Mouse (Mus musculus) layer of hippocampus, adult 2 months (tissue): ENCODE data around the gene Get4. TPM values are rescaled to one million over a fixed set of nuclear protein-coding genes. Genes with fewer than 3 reads are reported as not detected.

ENCODE experiments used
- DNase-seq, 2 experiments: peaks; one replicate each; pipeline ENCODE4 v3.0.0; 2022; ENCODE audit warnings: low spot score in 2 of 2
- H3K27ac ChIP-seq: fragments of 200-600 bp; 2 replicates; pipeline ENCODE4 v1.8.1; 2022
- H3K4me3 ChIP-seq: fragments of 200-600 bp; 2 replicates; pipeline ENCODE4 v1.8.1; 2022; ENCODE audit warnings: mild to moderate bottlenecking
- CTCF ChIP-seq: fragments of 200-600 bp; conservative IDR thresholded peaks from 2 replicates; pipeline ENCODE4 v1.8.1; 2022; ENCODE audit warnings: antibody characterized with exemption, mild to moderate bottlenecking, moderate library complexity
- total RNA-seq, 2 experiments: library from RNA; stranded (reverse); gene quantifications; 2 replicates each; pipeline ENCODE4 v1.2.3; 2021

The Get4 gene
- total RNA-seq, 2 experiments from 2014 or later, result 52.5 to 53.8 TPM

GRCm38 (mm10) chr5:139317751-139318504 is 65.8 kb downstream of the Get4 start:
- Histone ChIP-seq H3K27ac (peak overlapping the region; percentile 52), H3K4me3 (peak overlapping the region; percentile 17; the same call in 1 of the 2 replicates)
- peak; percentile 44 to 68 for DNase-seq
- TF ChIP-seq CTCF, result no peak

Other genes with a start within 250 kb of the Get4 start
- 100 to 1,000 TPM; 393 to 425 TPM for gene Prkar1b, start 102.3 kb upstream of the Get4 start, total RNA-seq
- gene Dnaaf5, start 102.1 kb upstream of the Get4 start, total RNA-seq, result 10 to 100 TPM in 1 of 2 experiments, 1 to 10 TPM in 1; 5.7 to 10.7 TPM
- gene Sun1, start 51.7 kb upstream of the Get4 start, total RNA-seq, result 10 to 100 TPM; 78.8 to 91.0 TPM
- gene Adap1, start 73.3 kb downstream of the Get4 start, total RNA-seq, result 100 to 1,000 TPM; 162 to 171 TPM
- 10 to 100 TPM; 74.3 to 76.8 TPM for gene Cox19, start 99.1 kb downstream of the Get4 start, total RNA-seq
- not detected for gene Cyp2w1, start 100.3 kb downstream of the Get4 start, total RNA-seq
- 10 to 100 TPM; 11.5 to 12.8 TPM for gene Gpr146, start 125.4 kb downstream of the Get4 start, total RNA-seq
- under 1 TPM in 1 of 2 experiments, not detected in 1; 0.18 TPM for gene C130050O18Rik, start 153.0 kb downstream of the Get4 start, total RNA-seq
- gene Gper1, start 170.8 kb downstream of the Get4 start, total RNA-seq, result 1 to 10 TPM; 2.1 to 2.4 TPM
- gene 3110082I17Rik, start 208.2 kb downstream of the Get4 start, total RNA-seq, result 10 to 100 TPM; 17.1 to 18.1 TPM
- gene Zfand2a, start 232.2 kb downstream of the Get4 start, total RNA-seq, result 10 to 100 TPM; 56.5 to 63.1 TPM